Mouse (Mus musculus) hindbrain, postnatal 0 days (tissue): ENCODE results near the gene Slco3a1. TPM values are rescaled to one million over a fixed set of nuclear protein-coding genes. Genes with fewer than 3 reads are reported as not detected.
A peak's percentile ranks its signal among the peaks of the same experiment; 100 is the strongest.

ENCODE experiments used
- ATAC-seq: fragments of 200-750 bp; cut with Nextera tagmentation; 2 replicates; pipeline ENCODE4 v1.8.0; 2017; ENCODE audit warnings: mild to moderate bottlenecking, moderate TSS enrichment, moderate library complexity
- DNase-seq: peaks from one replicate; pipeline ENCODE4 v3.0.0-alpha.2; 2015; ENCODE audit warnings: low spot score
- H3K27ac ChIP-seq: fragments of 300-500 bp; sonication (generic); 2 replicates; pipeline ENCODE4 v1.5.1; 2014; ENCODE audit warnings: mild to moderate bottlenecking
- H3K27me3 ChIP-seq: fragments of 300-500 bp; sonication (generic); 2 replicates; pipeline ENCODE4 v1.6.1; 2014; ENCODE audit warnings: low read length, mixed read lengths; ENCODE audit not compliant: insufficient read depth
- H3K36me3 ChIP-seq: fragments of 300-500 bp; sonication (generic); 2 replicates; pipeline ENCODE4 v1.6.1; 2014; ENCODE audit warnings: low read length, mixed read lengths; ENCODE audit not compliant: insufficient read depth
- H3K4me1 ChIP-seq: fragments of 300-500 bp; sonication (generic); 2 replicates; pipeline ENCODE4 v1.6.1; 2014; ENCODE audit warnings: antibody characterized with exemption, low read length, mixed read lengths; ENCODE audit not compliant: insufficient read depth
- H3K4me2 ChIP-seq: fragments of 300-500 bp; sonication (generic); 2 replicates; pipeline ENCODE4 v1.6.1; 2014; ENCODE audit warnings: low read depth, mild to moderate bottlenecking, low read length, moderate library complexity, mixed read lengths
- H3K4me3 ChIP-seq: fragments of 300-500 bp; sonication (generic); 2 replicates; pipeline ENCODE4 v1.5.1; 2014; ENCODE audit warnings: low read length
- H3K9ac ChIP-seq: fragments of 300-500 bp; sonication (generic); replicated peaks from 2 replicates; pipeline ENCODE4 v1.6.1; 2014; ENCODE audit warnings: mild to moderate bottlenecking, low read length, moderate library complexity, mixed read lengths
- H3K9me3 ChIP-seq: fragments of 300-500 bp; sonication (generic); 2 replicates; pipeline ENCODE4 v1.6.1; 2016; ENCODE audit warnings: low read length, mixed read lengths
- CTCF ChIP-seq: IDR thresholded peaks from 2 replicates; pipeline ENCODE4 v1.5.1; 2016; ENCODE audit warnings: antibody characterized with exemption, control low read depth, low read depth
- WGBS: fragments of 180-500 bp; shearing (Covaris S2); extraction: QIAGEN DNeasy Blood & Tissue Kit; methylation state at CpG from one replicate; pipeline ENCODE4 v1.1.7; 2014; 5-methylcytosine and 5-hydroxymethylcytosine counted together
- polyA plus RNA-seq: library from polyadenylated mRNA; unstranded; fragments of >200 nt; fragmentation: Nextera tagmentation; extraction: Ambion mirVana; gene quantifications from 2 replicates; pipeline ENCODE4 v1.2.1, GENCODE M21; 2015
- total RNA-seq: library from RNA; depleted of rRNA; stranded (reverse); fragments of >200 nt; gene quantifications from 2 replicates; pipeline ENCODE4 v1.2.3, GENCODE M21; 2014

Slco3a1 gene
- total and polyA plus RNA-seq, 2 experiments from 2014 or later, result 15.0 to 20.7 TPM

DNA sequence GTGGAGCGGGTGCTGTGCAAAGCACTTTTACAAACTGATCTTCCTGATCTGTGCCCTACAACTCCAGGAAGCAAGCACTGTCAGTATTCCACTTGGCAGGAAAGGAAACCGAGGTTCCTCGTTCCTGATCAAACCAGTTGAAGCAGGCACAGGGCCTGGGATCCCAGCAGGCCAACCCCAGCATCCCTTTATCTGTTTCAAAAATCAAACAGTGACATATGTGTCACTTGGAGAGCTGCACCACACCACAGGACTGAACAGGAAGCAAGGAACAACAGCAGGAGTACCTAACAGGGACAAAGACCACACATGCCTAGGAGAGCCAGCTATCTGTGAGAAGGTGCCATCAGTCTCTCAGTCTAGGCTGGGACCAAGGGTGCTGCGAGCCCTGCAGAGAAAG, 32.3 kb downstream of the Slco3a1 start:
- 81% methylated on average over 4 of the region's 4 CpGs for WGBS
- Histone ChIP-seq H3K36me3 (no peaks in the 10 kb centered on the region), H3K9me3 (no peaks in the 10 kb centered on the region), H3K4me1 (no peaks in the 10 kb centered on the region), H3K9ac (no peak overlapping the region), H3K27ac (peak overlapping the region; percentile 1; the same call in 1 of the 2 replicates), H3K27me3 (no peaks in the 10 kb centered on the region), H3K4me2 (no peak overlapping the region), H3K4me3 (no peak overlapping the region)
- no peak for TF ChIP-seq CTCF
- ATAC-seq (no peak), DNase-seq (no peak)

GRCm38 (mm10) chr7:74519386-74519785, 35.2 kb downstream of the Slco3a1 start:
- no peak for TF ChIP-seq CTCF
- Histone ChIP-seq H3K9me3 (no peaks in the 10 kb centered on the region), H3K4me1 (no peaks in the 10 kb centered on the region), H3K4me2 (no peak overlapping the region), H3K27ac (no peak overlapping the region), H3K36me3 (no peaks in the 10 kb centered on the region), H3K4me3 (no peak overlapping the region), H3K27me3 (no peaks in the 10 kb centered on the region), H3K9ac (no peak overlapping the region)
- DNase-seq (no peak), ATAC-seq (no peak)
- 76% methylated on average over 6 of the region's 6 CpGs for WGBS

- H3K9me3 ChIP-seq, result no peaks in the 10 kb centered on the region
- H3K4me3 ChIP-seq, result no peak overlapping the region
- H3K9ac ChIP-seq, result no peak overlapping the region
- no peak overlapping the region for H3K27ac ChIP-seq
- ATAC-seq, result no peak
- DNase-seq, result no peak
- WGBS, result 79% methylated on average over 1 of the region's 1 CpGs
- H3K27me3 ChIP-seq, result no peaks in the 10 kb centered on the region
- no peaks in the 10 kb centered on the region for H3K36me3 ChIP-seq
- H3K4me2 ChIP-seq, result no peak overlapping the region
- TF ChIP-seq CTCF, result no peak
- H3K4me1 ChIP-seq, result no peaks in the 10 kb centered on the region
Measured at GRCm38 (mm10) chr7:74518776-74519175, 35.8 kb downstream of the Slco3a1 start.

DNA sequence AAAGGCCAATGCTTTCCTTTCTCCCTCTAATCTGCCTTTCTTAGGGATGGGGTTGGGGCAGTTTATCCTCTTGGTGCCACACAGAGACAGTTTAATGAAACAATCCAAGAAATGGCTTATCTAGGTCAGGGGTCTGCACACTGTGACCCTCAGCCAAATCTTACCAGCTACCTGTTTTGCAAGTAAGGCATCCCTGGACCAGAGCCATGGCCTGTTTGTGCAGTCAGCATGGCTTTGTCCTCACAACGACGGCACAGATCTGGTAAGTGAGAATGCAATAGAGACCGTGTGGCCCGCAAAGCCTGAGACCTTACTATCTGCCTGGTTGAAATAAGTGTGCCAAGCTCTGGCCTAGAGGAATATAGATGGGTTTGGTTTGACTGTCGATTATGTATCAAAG, 36.3 kb downstream of the Slco3a1 start:
- no peaks in the 10 kb centered on the region for H3K36me3 ChIP-seq
- 78% methylated on average over 5 of the region's 5 CpGs for WGBS
- H3K27ac ChIP-seq, result no peak overlapping the region
- no peaks in the 10 kb centered on the region for H3K9me3 ChIP-seq
- no peak overlapping the region for H3K9ac ChIP-seq
- H3K4me2 ChIP-seq, result no peak overlapping the region
- H3K4me1 ChIP-seq, result no peaks in the 10 kb centered on the region
- ATAC-seq (no peak), DNase-seq (no peak)
- TF ChIP-seq CTCF, result no peak
- H3K4me3 ChIP-seq, result no peak overlapping the region
- no peaks in the 10 kb centered on the region for H3K27me3 ChIP-seq

- no peaks in the 10 kb centered on the region for H3K4me1 ChIP-seq
- H3K36me3 ChIP-seq, result no peaks in the 10 kb centered on the region
- H3K4me2 ChIP-seq, result no peak overlapping the region
- ATAC-seq, result peak; percentile 70; the same call in 1 of the 2 replicates
- H3K27ac ChIP-seq, result no peak overlapping the region
- TF ChIP-seq CTCF, result no peak
- H3K9me3 ChIP-seq, result no peaks in the 10 kb centered on the region
- H3K4me3 ChIP-seq, result no peak overlapping the region
- H3K9ac ChIP-seq, result no peak overlapping the region
- H3K27me3 ChIP-seq, result no peaks in the 10 kb centered on the region
- WGBS, result 11% methylated on average over 1 of the region's 1 CpGs
- peak; percentile 64 for DNase-seq
Measured at GRCm38 (mm10) chr7:74510676-74511075, 43.9 kb downstream of the Slco3a1 start.

DNA sequence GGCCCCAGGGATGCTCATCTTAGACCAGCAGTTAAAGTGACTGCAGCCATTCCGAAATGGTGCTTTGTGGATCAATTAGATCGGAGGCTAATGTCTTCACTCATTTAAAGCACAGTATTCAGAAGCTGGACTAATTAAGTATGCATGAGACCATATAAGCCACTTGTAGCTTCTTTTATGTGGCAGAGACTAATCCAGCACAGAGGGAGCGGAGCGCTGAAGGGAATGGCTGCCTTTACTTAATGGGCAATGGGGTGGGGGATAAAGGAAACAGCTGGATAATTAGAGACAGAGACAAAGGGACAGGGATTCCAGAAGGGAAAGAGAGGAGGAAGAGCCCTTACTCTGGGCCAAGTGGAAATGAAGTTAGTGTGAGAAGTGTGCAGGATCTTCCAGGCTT, 46.4 kb downstream of the Slco3a1 start:
- Histone ChIP-seq H3K4me1 (no peaks in the 10 kb centered on the region), H3K4me3 (no peak overlapping the region), H3K27me3 (no peaks in the 10 kb centered on the region), H3K27ac (no peak overlapping the region), H3K9ac (no peak overlapping the region), H3K36me3 (no peaks in the 10 kb centered on the region), H3K9me3 (no peaks in the 10 kb centered on the region), H3K4me2 (no peak overlapping the region)
- ATAC-seq (no peak), DNase-seq (no peak)
- no peak for TF ChIP-seq CTCF
- WGBS, result 45% methylated on average over 4 of the region's 4 CpGs

DNA sequence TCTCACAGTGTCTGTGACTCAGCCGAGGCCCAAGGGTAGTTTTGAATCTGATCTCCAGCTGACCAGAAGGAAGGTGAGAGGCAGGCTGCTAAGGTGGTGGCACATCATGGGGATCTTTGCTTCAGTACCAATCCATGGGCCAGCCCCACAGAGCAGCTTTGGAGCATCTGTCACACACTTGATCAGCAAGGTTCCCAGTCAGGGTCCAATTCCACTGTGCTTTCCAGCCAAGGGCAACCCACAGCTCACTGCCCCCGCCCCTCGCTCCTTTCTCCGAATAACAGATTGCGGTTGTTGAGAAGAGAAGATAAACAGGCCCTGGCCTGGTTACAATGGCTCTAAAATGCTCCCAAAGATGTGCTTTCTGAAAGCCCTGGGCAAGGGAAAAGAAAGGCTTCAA, 47.7 kb downstream of the Slco3a1 start:
- no peak for DNase-seq
- Histone ChIP-seq H3K27ac (no peak overlapping the region), H3K9me3 (no peaks in the 10 kb centered on the region), H3K27me3 (no peaks in the 10 kb centered on the region), H3K4me3 (no peak overlapping the region), H3K4me2 (no peak overlapping the region), H3K36me3 (no peaks in the 10 kb centered on the region), H3K9ac (no peak overlapping the region), H3K4me1 (no peaks in the 10 kb centered on the region)
- 82% methylated on average over 5 of the region's 5 CpGs for WGBS
- no peak for ATAC-seq
- no peak for TF ChIP-seq CTCF
